Mouse (Mus musculus) cerebellum, adult 2 months (tissue): ENCODE data around the gene Casc3.

Experiments used
- CTCF ChIP-seq: fragments of 200-500 bp; IDR thresholded peaks from 2 replicates; pipeline ENCODE4 v1.5.1; 2011; ENCODE audit warnings: low read depth, mild to moderate bottlenecking, control low read depth, low read length, moderate library complexity, borderline replicate concordance; ENCODE audit not compliant: insufficient read depth
- POLR2A ChIP-seq: fragments of 200-500 bp; IDR thresholded peaks from 2 replicates; pipeline ENCODE4 v1.6.1; 2011; ENCODE audit warnings: low read length, control low read depth, borderline replicate concordance; ENCODE audit not compliant: insufficient read depth

GRCm38 (mm10) chr11:98871416-98871815, 66.7 kb downstream of the Casc3 start:
- no peak for TF ChIP-seq CTCF
- no peak for TF ChIP-seq POLR2A
